Mouse (Mus musculus) CD4-positive, CD25-positive, alpha-beta regulatory T cell, adult 2 months (primary cell): ENCODE measurements at regions not wholly inside any gene's neighbourhood (a gene's known extent, or its start where the extent isn't known, plus 50 kb on each side); places are given as distances from the start of the nearest gene placed in this dataset.

Source experiments
- DNase-seq: peaks from one replicate; pipeline ENCODE4 v3.0.0-alpha.2; 2012; ENCODE audit warnings: low read depth, low spot score

- DNase-seq: no peak
Measured at GRCm38 (mm10) chr15:97620261-97620660, 85.4 kb downstream of the Rpap3 start.

- no peak for DNase-seq
Measured at GRCm38 (mm10) chr15:97619764-97620163, 85.9 kb downstream of the Rpap3 start.

GRCm38 (mm10) chr15:97612325-97612724, 93.3 kb downstream of the Rpap3 start:
- DNase-seq: peak; percentile 56

- no peak for DNase-seq
Measured at GRCm38 (mm10) chr15:97610767-97611166, 94.9 kb downstream of the Rpap3 start.

- no peak for DNase-seq
Measured at GRCm38 (mm10) chr15:97609496-97609895, 96.1 kb downstream of the Rpap3 start.

- no peak for DNase-seq
Measured at GRCm38 (mm10) chr15:97608651-97609050, 97.0 kb downstream of the Rpap3 start.

- DNase-seq: no peak
Measured at GRCm38 (mm10) chr15:97607617-97608206, 97.9 kb downstream of the Rpap3 start.

- peak; percentile 70 for DNase-seq
Measured at GRCm38 (mm10) chr15:97606630-97607381, 98.8 kb downstream of the Rpap3 start.

GRCm38 (mm10) chr15:97606232-97606629, 99.4 kb downstream of the Rpap3 start:
- DNase-seq: no peak

- peak; percentile 32 for DNase-seq
Measured at GRCm38 (mm10) chr15:97605791-97606190, 99.8 kb downstream of the Rpap3 start.

- DNase-seq: peak; percentile 48
Measured at GRCm38 (mm10) chr15:97603492-97603891, 102.1 kb downstream of the Rpap3 start.

GRCm38 (mm10) chr15:97598270-97598669, 107.4 kb downstream of the Rpap3 start:
- no peak for DNase-seq

- no peak for DNase-seq
Measured at GRCm38 (mm10) chr15:97596514-97597081, 109.0 kb downstream of the Rpap3 start.

- no peak for DNase-seq
Measured at GRCm38 (mm10) chr15:97595284-97595796, 110.3 kb downstream of the Rpap3 start.

- no peak for DNase-seq
Measured at GRCm38 (mm10) chr15:97593781-97594600, 111.6 kb downstream of the Rpap3 start.

GRCm38 (mm10) chr15:97592786-97593185, 112.8 kb downstream of the Rpap3 start:
- no peak for DNase-seq

- DNase-seq: no peak
Measured at GRCm38 (mm10) chr15:97591406-97591805, 114.2 kb downstream of the Rpap3 start.

- peak; percentile 24 for DNase-seq
Measured at GRCm38 (mm10) chr15:97590732-97591292, 114.8 kb downstream of the Rpap3 start.

GRCm38 (mm10) chr15:97587571-97588205, 117.9 kb downstream of the Rpap3 start:
- no peak for DNase-seq

GRCm38 (mm10) chr15:97581724-97582154, 123.9 kb downstream of the Rpap3 start:
- DNase-seq: peak; percentile 89

GRCm38 (mm10) chr15:97580726-97581125, 124.9 kb downstream of the Rpap3 start:
- DNase-seq: peak; percentile 34
